Mouse (Mus musculus): ENCODE measurements around the gene Slamf6. TPM values are rescaled to one million over a fixed set of nuclear protein-coding genes. Genes with fewer than 3 reads are reported as not detected.
"Not testable (repeated sequence)": the region's sequence is repeated elsewhere in the genome, so short reads cannot be mapped to it uniquely, and the experiment has no call there.

The Slamf6 gene
- polyA plus RNA-seq, 1 experiment from 2014 or later = not detected

GRCm38 (mm10) chr1:171963613-171964012 is 46.3 kb downstream of the Slamf6 start:
- H3K4me3 ChIP-seq = no peak overlapping the region
- no peaks in the 10 kb centered on the region for H3K4me1 ChIP-seq
- no peaks in the 10 kb centered on the region for H3K27me3 ChIP-seq
- H3K36me3 ChIP-seq (ENCODE audit: poor library complexity, severe bottlenecking) = no peaks in the 10 kb centered on the region
- ATAC-seq = no peak
- no peak overlapping the region for H3K27ac ChIP-seq
- WGBS = 87% methylated on average over 6 of the region's 6 CpGs
- H3K4me2 ChIP-seq = no peak overlapping the region
- H3K9me3 ChIP-seq (replicated peaks) = no peaks in the 10 kb centered on the region
- H3K9ac ChIP-seq = no peak overlapping the region

GRCm38 (mm10) chr1:171966054-171966790 is 48.9 kb downstream of the Slamf6 start:
- no peaks in the 10 kb centered on the region for H3K27me3 ChIP-seq
- H3K4me3 ChIP-seq = no peak overlapping the region
- no peak for ATAC-seq
- no peak overlapping the region for H3K27ac ChIP-seq
- peaks cover 9% of the 10 kb centered on the region for H3K4me1 ChIP-seq
- no peak overlapping the region for H3K4me2 ChIP-seq
- H3K9me3 ChIP-seq (replicated peaks) = no peaks in the 10 kb centered on the region
- WGBS = 91% methylated on average over 6 of the region's 6 CpGs
- H3K9ac ChIP-seq = no peak overlapping the region
- H3K36me3 ChIP-seq (ENCODE audit: poor library complexity, severe bottlenecking) = no peaks in the 10 kb centered on the region

DNA sequence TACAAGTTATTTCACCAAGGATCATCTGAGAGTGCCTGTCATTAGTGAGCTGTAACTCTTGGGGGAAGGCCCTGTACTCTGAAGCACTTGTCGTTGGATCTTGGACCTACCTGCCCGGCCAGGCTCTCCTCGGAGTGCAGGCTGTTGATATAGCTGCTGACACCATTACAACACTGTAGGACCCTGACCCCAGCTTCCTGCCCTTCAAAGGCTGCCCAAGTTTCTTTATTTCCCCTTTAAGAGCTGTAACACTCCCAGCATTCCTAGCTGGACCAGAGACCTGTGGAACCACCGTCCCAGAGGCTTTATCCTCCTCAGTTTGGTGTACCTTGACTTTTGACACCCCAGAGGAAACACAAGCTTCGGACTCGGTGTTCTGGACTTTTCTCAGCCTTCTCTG is 51.9 kb downstream of the Slamf6 start:
- WGBS = 93% methylated on average over 6 of the region's 6 CpGs
- no peak overlapping the region for H3K27ac ChIP-seq
- no peak overlapping the region for H3K9ac ChIP-seq
- no peak overlapping the region for H3K4me3 ChIP-seq
- H3K9me3 ChIP-seq (replicated peaks) = no peaks in the 10 kb centered on the region
- no peaks in the 10 kb centered on the region for H3K36me3 ChIP-seq (ENCODE audit: poor library complexity, severe bottlenecking)
- no peak for ATAC-seq
- no peak overlapping the region for H3K4me2 ChIP-seq
- H3K27me3 ChIP-seq = no peaks in the 10 kb centered on the region
- H3K4me1 ChIP-seq = peaks cover 10% of the 10 kb centered on the region

GRCm38 (mm10) chr1:171970854-171971586 is 53.7 kb downstream of the Slamf6 start:
- no peak overlapping the region for H3K4me3 ChIP-seq
- H3K27me3 ChIP-seq = no peaks in the 10 kb centered on the region
- H3K4me1 ChIP-seq = peaks cover 10% of the 10 kb centered on the region
- H3K27ac ChIP-seq = no peak overlapping the region
- H3K9ac ChIP-seq = no peak overlapping the region
- 0 out of 2 replicates have a peak, but pooled peaks cover 3% of the 10 kb centered on the region for H3K9me3 ChIP-seq (replicated peaks)
- ATAC-seq = no peak; the same call in 1 of the 2 replicates
- no peaks in the 10 kb centered on the region for H3K36me3 ChIP-seq (ENCODE audit: poor library complexity, severe bottlenecking)
- no peak overlapping the region for H3K4me2 ChIP-seq
- WGBS = 31% methylated on average over 10 of the region's 10 CpGs

GRCm38 (mm10) chr1:171974361-171974760 is 57.0 kb downstream of the Slamf6 start:
- not testable (repeated sequence) for H3K36me3 ChIP-seq (ENCODE audit: poor library complexity, severe bottlenecking); H3K27ac ChIP-seq; H3K27me3 ChIP-seq; H3K9ac ChIP-seq; H3K4me3 ChIP-seq; ATAC-seq; H3K4me2 ChIP-seq; H3K9me3 ChIP-seq (replicated peaks)
- H3K4me1 ChIP-seq = peaks cover 13% of the 10 kb centered on the region
- WGBS = 98% methylated on average over 2 of the region's 2 CpGs

GRCm38 (mm10) chr1:171975377-171975776 is 58.1 kb downstream of the Slamf6 start:
- WGBS = 89% methylated on average over 9 of the region's 9 CpGs
- Histone ChIP-seq H3K27me3 (no peaks in the 10 kb centered on the region), H3K27ac (no peak overlapping the region), H3K36me3 (ENCODE audit: poor library complexity, severe bottlenecking) (no peaks in the 10 kb centered on the region), H3K9me3 (replicated peaks) (0 out of 2 replicates have a peak, but pooled peaks cover 3% of the 10 kb centered on the region), H3K9ac (no peak overlapping the region), H3K4me1 (peaks cover 21% of the 10 kb centered on the region), H3K4me2 (no peak overlapping the region), H3K4me3 (no peak overlapping the region)
- no peak for ATAC-seq

DNA sequence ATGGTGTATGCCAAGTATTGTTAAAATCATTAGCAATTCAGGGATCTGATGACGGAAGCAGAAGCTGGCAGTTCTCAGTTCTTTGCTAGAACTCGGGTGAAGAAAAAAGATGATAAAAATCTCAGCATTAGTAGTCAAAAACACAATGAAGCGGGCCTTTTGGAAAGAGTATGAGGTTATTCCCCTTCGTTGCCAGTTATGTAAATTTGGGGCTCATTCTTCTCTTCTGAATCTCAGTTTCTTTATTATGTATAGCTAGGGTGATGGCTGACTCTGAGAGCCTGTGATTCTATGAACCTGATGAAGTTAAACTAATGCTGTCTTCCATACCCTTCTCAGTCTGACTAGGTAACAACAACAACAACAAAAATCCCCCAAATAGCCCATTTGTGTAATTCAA is 58.5 kb downstream of the Slamf6 start:
- H3K4me1 ChIP-seq = peaks cover 21% of the 10 kb centered on the region
- no peaks in the 10 kb centered on the region for H3K36me3 ChIP-seq (ENCODE audit: poor library complexity, severe bottlenecking)
- no peak overlapping the region for H3K4me2 ChIP-seq
- H3K9ac ChIP-seq = no peak overlapping the region
- no peak overlapping the region for H3K4me3 ChIP-seq
- H3K27ac ChIP-seq = no peak overlapping the region
- no peak for ATAC-seq
- H3K9me3 ChIP-seq (replicated peaks) = 0 out of 2 replicates have a peak, but pooled peaks cover 3% of the 10 kb centered on the region
- 69% methylated on average over 4 of the region's 4 CpGs for WGBS
- H3K27me3 ChIP-seq = no peaks in the 10 kb centered on the region

DNA sequence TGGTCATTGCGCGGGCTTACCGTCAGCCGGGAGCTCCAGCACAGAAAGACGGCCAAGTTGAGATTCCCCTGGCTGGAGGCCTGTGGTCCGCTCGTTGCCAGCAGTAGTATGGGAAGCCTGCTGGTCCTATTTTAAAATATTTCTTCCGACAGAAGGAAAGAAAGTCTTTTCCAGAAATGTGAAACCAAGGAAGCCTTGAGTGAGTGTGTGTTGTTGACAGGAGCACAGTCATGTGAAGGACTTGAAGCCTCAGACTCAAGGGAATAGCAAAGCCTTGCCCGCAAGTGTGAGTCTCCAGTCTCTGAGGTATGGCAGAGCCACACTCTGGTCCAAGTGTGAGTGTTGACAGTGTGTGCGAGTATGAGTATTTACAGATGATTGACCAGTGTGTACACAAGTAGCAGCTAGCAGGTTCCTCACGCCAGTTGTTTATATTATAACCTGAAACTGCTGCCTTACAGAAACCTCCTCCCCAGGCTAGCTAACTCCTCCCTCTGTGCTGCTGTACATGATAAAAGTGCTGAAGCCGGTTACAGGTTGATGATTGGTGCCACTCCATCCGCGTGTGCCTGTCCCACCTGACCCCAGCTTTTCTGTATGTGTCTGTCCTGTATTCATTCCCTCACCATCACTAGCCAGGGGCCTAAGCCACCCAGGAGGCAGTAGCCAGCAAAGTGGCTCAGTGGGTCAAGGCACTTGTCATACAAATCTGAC is 59.7 kb downstream of the Slamf6 start:
- no peaks in the 10 kb centered on the region for H3K36me3 ChIP-seq (ENCODE audit: poor library complexity, severe bottlenecking)
- no peak overlapping the region for H3K27ac ChIP-seq
- H3K27me3 ChIP-seq = no peaks in the 10 kb centered on the region
- H3K9me3 ChIP-seq (replicated peaks) = 0 out of 2 replicates have a peak, but pooled peaks cover 3% of the 10 kb centered on the region
- 96% methylated on average over 14 of the region's 14 CpGs for WGBS
- H3K9ac ChIP-seq = no peak overlapping the region
- peaks cover 21% of the 10 kb centered on the region for H3K4me1 ChIP-seq
- no peak overlapping the region for H3K4me3 ChIP-seq
- ATAC-seq = no peak
- H3K4me2 ChIP-seq = no peak overlapping the region

- Histone ChIP-seq H3K36me3 (ENCODE audit: poor library complexity, severe bottlenecking) (no peaks in the 10 kb centered on the region), H3K9ac (no peak overlapping the region), H3K4me2 (no peak overlapping the region), H3K27me3 (no peaks in the 10 kb centered on the region), H3K4me1 (peaks cover 21% of the 10 kb centered on the region), H3K27ac (no peak overlapping the region), H3K4me3 (no peak overlapping the region), H3K9me3 (replicated peaks) (0 out of 2 replicates have a peak, but pooled peaks cover 3% of the 10 kb centered on the region)
- ATAC-seq = no peak
- 86% methylated on average over 2 of the region's 2 CpGs for WGBS
These were observed 60.6 kb downstream of the Slamf6 start for GRCm38 (mm10) chr1:171977891-171978290.

DNA sequence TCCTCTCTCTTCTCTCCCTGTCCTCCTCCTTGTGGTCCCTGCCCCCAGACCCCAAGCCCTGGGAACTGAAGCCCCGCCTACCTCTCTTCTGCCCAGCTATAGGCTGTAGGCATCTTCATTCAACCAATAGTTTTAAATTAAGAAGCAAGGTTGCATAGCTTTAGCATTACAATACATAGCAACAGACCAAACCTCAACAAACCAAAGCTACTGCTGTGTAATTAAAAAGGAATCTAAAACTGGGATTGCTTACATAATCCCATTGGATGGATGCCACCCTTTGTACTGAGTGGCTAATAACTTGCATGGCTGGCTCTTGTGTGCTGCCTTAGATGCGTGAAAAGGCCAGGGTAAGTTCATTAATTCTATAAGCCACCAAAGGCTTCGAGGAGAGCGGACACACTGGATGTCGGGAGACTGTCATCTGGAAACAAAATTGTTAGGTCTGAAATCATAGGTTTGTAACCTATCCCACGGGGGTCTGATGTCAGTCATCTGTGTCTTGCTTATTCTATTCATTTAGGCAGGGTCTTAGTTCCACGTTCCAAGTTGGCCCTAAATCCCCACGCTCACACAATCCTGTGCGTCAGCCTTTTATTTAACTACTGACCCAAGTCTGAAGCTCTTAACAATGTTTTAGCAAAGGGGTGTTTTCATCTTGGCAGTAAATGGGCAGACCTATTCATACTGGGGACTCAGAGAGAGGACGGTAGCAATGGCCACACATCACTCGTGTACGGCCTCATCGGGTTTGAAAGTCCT is 62.8 kb downstream of the Slamf6 start:
- Histone ChIP-seq H3K4me3 (no peak overlapping the region), H3K4me2 (no peak overlapping the region), H3K4me1 (peaks cover 26% of the 10 kb centered on the region), H3K27me3 (no peaks in the 10 kb centered on the region), H3K27ac (peak overlapping the region; percentile 75), H3K9me3 (replicated peaks) (no peaks in the 10 kb centered on the region), H3K36me3 (ENCODE audit: poor library complexity, severe bottlenecking) (no peaks in the 10 kb centered on the region), H3K9ac (no peak overlapping the region)
- peak; percentile 96 for ATAC-seq
- 27% methylated on average over 13 of the region's 13 CpGs for WGBS

- no peak overlapping the region for H3K27ac ChIP-seq
- no peak overlapping the region for H3K9ac ChIP-seq
- peaks cover 26% of the 10 kb centered on the region for H3K4me1 ChIP-seq
- H3K4me2 ChIP-seq = no peak overlapping the region
- no peaks in the 10 kb centered on the region for H3K36me3 ChIP-seq (ENCODE audit: poor library complexity, severe bottlenecking)
- no peaks in the 10 kb centered on the region for H3K27me3 ChIP-seq
- WGBS = 72% methylated on average over 5 of the region's 5 CpGs
- no peaks in the 10 kb centered on the region for H3K9me3 ChIP-seq (replicated peaks)
- no peak for ATAC-seq
- H3K4me3 ChIP-seq = no peak overlapping the region
These were observed 64.9 kb downstream of the Slamf6 start for GRCm38 (mm10) chr1:171982170-171982569.
